Mouse (Mus musculus) bone marrow macrophage, adult 2 months (primary cell): ENCODE measurements around the gene Sesn1. TPM values are rescaled to one million over a fixed set of nuclear protein-coding genes. Genes with fewer than 3 reads are reported as not detected.

Experiments used
- H3K27ac ChIP-seq: 2 replicates; pipeline ENCODE4 v1.5.1; 2012; ENCODE audit warnings: low read depth, low read length; ENCODE audit not compliant: insufficient read depth
- H3K4me1 ChIP-seq: 2 replicates; pipeline ENCODE4 v1.6.1; 2012; ENCODE audit warnings: low read length; ENCODE audit not compliant: control insufficient read depth, insufficient read depth
- H3K4me3 ChIP-seq: 2 replicates; pipeline ENCODE4 v1.5.1; 2012; ENCODE audit warnings: mild to moderate bottlenecking, low read length, moderate library complexity; ENCODE audit not compliant: insufficient read depth
- CTCF ChIP-seq: IDR thresholded peaks from 2 replicates; pipeline ENCODE4 v1.5.1; 2012; ENCODE audit warnings: low read depth, mild to moderate bottlenecking, low read length, moderate library complexity
- POLR2A ChIP-seq: IDR thresholded peaks from 2 replicates; pipeline ENCODE4 v1.6.1; 2012; ENCODE audit warnings: mild to moderate bottlenecking, low read depth, low read length, borderline replicate concordance
- polyA plus RNA-seq: library from polyadenylated mRNA; stranded (reverse); fragments of >200 nt; gene quantifications from 2 replicates; pipeline ENCODE4 v1.2.4, GENCODE M21; 2012; ENCODE audit not compliant: missing spikeins, insufficient read depth, insufficient read length

Gene Sesn1
- 238 and 242 TPM in 2 replicates for polyA plus RNA-seq

GRCm38 (mm10) chr10:41809771-41810563 is at the start of gene Sesn1, which contains the start of gene Cep57l1:
TSS of gene Sesn1 (plus strand) at chr10:41809935.
TSS of gene Cep57l1 (minus strand) at chr10:41809871.
- peak within 1 kb of the TSS; percentile 87 for H3K27ac ChIP-seq
- peak within 1 kb of the TSS; percentile 94 for H3K4me3 ChIP-seq
- TF ChIP-seq CTCF = no peak
- no peak for TF ChIP-seq POLR2A
- peaks cover 30% of the 10 kb centered on the region for H3K4me1 ChIP-seq

- H3K4me1 ChIP-seq = no peaks in the 10 kb centered on the region
- no peak overlapping the region for H3K4me3 ChIP-seq
- no peak overlapping the region for H3K27ac ChIP-seq
- TF ChIP-seq POLR2A (no peak), CTCF (no peak)
Observed at GRCm38 (mm10) chr10:41760866-41761265, 48.9 kb upstream of the Sesn1 start.

DNA sequence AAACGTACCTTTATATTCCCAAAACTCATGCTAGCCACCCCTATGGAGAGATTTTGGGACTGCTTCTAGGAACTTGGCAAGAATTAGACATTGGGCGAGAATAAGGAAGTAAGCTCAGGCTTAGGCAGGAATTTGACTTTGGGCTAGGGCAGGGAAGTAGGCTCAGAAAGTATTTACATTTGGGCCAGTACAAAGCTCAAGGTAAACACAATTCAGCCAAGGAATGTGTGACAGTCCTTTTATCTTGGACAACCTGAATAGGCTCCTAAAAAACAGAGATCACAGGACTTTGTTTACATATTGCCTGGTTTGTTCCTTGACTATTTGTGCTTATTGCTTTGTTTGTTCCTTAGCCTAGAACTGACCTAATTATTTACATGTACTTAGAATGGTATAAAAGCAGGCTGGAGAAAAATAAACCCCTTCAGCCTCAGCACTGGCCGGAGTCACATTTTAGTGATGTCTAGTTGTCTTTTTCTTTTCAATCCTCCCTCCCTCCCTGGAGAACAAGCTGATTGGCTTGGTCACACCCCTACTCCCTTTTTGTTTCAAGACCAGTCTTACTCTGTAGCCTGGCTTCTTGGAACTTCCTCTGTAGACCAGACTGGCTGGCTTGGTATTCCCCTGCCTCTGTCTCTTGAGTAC is 45.9 kb upstream of the Sesn1 start:
- no peak for TF ChIP-seq CTCF
- no peak for TF ChIP-seq POLR2A
- no peak overlapping the region for H3K4me3 ChIP-seq

DNA sequence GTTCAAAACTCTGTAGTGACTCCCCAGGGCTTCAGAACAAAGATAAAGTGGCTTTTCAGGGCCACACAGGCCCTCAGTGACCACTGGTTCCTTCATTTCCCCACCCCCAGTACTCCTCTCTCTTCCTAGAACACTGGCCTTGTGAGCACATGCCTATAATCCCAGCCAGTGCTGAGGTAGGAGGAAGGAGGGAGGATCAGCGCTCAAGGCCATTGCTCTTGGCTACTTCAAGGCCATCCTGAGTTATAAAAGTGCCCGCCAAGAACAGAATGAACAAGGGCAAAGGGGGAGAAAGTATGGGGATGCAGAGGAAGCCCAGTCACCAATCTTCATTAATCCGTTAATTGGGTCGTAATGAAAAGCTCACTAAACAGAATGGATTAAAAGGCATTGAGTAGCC is 44.1 kb upstream of the Sesn1 start:
- Histone ChIP-seq H3K4me1 (no peaks in the 10 kb centered on the region), H3K27ac (no peak overlapping the region), H3K4me3 (no peak overlapping the region)
- TF ChIP-seq CTCF (no peak), POLR2A (no peak)

More for the DNA sequence above, 45.9 kb upstream of the Sesn1 start:
- no peaks in the 10 kb centered on the region for H3K4me1 ChIP-seq
- no peak overlapping the region for H3K27ac ChIP-seq

DNA sequence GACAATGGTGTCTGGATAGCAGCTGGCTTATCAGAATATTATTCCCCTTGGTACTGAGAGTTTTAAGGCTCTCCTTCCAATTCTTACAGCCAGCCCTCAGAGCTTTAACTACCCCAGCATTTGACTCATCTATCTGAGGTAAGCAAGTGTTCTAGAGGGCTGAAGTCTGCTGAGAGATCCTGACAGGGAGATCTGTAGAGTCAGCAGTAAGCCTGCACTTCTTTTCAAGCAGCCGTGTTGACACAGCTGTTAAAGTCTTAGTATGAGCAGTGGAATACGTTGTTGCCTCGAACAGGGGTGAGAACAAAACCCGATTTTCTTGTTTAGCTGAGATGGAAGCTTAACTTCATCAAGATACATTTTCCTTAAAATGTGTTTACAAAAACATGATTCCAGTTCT is 43.5 kb upstream of the Sesn1 start:
- no peak overlapping the region for H3K27ac ChIP-seq
- H3K4me3 ChIP-seq = no peak overlapping the region
- no peaks in the 10 kb centered on the region for H3K4me1 ChIP-seq
- TF ChIP-seq CTCF = no peak
- TF ChIP-seq POLR2A = no peak

DNA sequence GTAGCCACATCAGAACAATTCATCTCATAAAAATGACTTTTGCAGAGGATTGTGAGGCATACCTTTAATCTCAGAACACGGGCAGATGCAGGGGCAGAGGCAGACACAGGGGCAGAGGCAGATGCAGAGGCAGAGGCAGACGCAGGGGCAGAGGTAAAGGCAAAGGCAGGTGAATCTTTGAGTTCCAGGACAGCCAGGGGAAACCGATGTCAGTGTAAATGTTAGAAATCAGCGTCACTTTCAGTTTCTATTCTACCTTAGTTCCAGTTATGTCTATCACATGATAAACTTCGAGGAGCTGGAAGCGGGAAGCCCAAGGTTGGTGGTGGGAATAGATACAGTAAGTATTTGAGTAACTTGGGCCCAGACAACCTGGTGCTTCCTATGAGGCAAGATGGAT is 42.5 kb upstream of the Sesn1 start:
- H3K4me3 ChIP-seq = no peak overlapping the region
- H3K4me1 ChIP-seq = no peaks in the 10 kb centered on the region
- no peak overlapping the region for H3K27ac ChIP-seq
- TF ChIP-seq POLR2A (no peak), CTCF (no peak)

DNA sequence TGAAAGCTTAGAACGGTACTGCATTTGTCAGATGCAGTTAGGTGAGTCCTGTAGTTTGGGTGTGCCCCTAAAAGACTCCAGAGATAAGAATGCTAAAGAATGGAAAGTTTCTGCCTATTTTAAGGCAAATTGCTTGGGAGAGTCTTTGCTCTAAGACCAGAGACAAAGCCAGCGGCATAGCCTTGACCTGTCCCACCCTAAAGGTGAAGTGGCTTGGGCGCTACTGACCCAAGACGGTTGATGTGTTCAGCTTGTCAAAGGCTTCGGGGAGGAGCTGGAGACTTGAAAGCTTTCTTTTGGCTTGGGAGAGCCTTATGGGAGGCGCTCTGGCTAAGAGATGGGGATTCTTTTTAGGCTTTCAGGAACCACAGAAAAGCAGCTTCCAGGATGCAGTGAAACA is 17.4 kb upstream of the Sesn1 start:
- H3K27ac ChIP-seq = no peak overlapping the region
- TF ChIP-seq CTCF = no peak
- TF ChIP-seq POLR2A = no peak
- H3K4me1 ChIP-seq = no peaks in the 10 kb centered on the region
- H3K4me3 ChIP-seq = no peak overlapping the region

GRCm38 (mm10) chr10:41797253-41797652 is 12.5 kb upstream of the Sesn1 start:
- Histone ChIP-seq H3K4me1 (no peaks in the 10 kb centered on the region), H3K27ac (no peak overlapping the region), H3K4me3 (no peak overlapping the region)
- TF ChIP-seq POLR2A = no peak
- TF ChIP-seq CTCF = no peak

GRCm38 (mm10) chr10:41803467-41803866 is 6.3 kb upstream of the Sesn1 start:
- TF ChIP-seq CTCF = no peak
- no peak for TF ChIP-seq POLR2A
- Histone ChIP-seq H3K4me1 (peaks cover 6% of the 10 kb centered on the region), H3K27ac (no peak overlapping the region), H3K4me3 (no peak overlapping the region)

- TF ChIP-seq CTCF = no peak
- no peak for TF ChIP-seq POLR2A
- Histone ChIP-seq H3K27ac (no peak overlapping the region), H3K4me3 (no peak overlapping the region), H3K4me1 (peaks cover 6% of the 10 kb centered on the region)
Observed at GRCm38 (mm10) chr10:41804711-41805110, 5.0 kb upstream of the Sesn1 start.
